Mouse (Mus musculus): ENCODE measurements around the gene Obp2b. TPM values are rescaled to one million over a fixed set of nuclear protein-coding genes. Genes with fewer than 3 reads are reported as not detected.
"Not testable (repeated sequence)": the region's sequence is repeated elsewhere in the genome, so short reads cannot be mapped to it uniquely, and the experiment has no call there.

The Obp2b gene
- not detected in 2 replicates for polyA plus RNA-seq (2016; fragmentation: Nextera tagmentation; extraction: Ambion mirVana)

DNA sequence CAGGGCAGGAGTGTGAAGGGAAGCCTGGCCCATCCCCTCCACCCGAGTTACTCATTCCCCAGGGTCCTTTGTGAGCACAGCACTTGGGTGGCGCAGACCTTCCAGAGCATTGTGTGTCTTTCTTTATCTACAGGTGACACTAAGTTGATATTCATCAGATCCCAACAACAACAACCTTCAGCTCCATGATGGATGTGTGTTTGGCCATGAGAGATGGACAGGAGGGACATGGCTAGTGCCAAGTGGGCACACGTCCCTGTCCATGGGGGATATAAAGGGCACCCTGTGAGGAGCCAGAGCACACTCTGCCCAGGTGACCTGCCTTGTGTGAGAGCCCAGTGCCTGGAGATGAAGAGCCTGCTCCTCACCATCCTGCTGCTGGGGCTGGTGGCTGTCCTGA lies at the start of gene Obp2b:
TSS of gene Obp2b (plus strand) at position 301 of the 400 bp plus-strand sequence.
- not testable (repeated sequence) for H3K4me1 ChIP-seq; H3K27ac ChIP-seq (replicated peaks); H3K27me3 ChIP-seq (ENCODE audit: low read depth, poor library complexity, severe bottlenecking); H3K36me3 ChIP-seq; DNase-seq (ENCODE audit: low spot score); H3K4me3 ChIP-seq; H3K9me3 ChIP-seq (replicated peaks)
- WGBS: 86% methylated on average over 3 of the region's 3 CpGs

DNA sequence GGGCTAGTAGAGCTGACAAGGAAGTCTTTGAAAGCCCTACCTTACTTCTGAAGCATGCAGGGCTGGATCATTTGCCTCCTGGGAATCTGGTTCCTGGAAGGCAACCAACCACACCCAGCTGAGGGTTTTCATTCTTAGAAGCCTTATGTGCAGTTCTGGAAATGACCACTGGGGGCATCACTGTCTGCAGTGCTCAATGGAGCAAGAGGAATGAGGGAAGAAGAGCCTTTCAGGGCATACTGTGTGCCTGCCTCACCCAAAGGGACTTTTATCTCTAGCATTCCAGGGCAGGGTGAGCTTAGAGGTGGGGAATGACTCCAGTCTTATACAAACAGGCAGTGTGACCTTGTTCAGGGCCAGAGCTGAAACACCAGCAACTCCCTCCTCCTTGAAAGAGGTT lies 42.2 kb upstream of the Obp2b start:
- H3K4me3 ChIP-seq: no peak overlapping the region
- H3K4me1 ChIP-seq: no peaks in the 10 kb centered on the region
- DNase-seq (ENCODE audit: low spot score): peak; percentile 62

GRCm38 (mm10) chr2:25696951-25697350 lies 39.9 kb upstream of the Obp2b start:
- no peak overlapping the region for H3K4me3 ChIP-seq
- H3K27me3 ChIP-seq (ENCODE audit: low read depth, poor library complexity, severe bottlenecking): no peaks in the 10 kb centered on the region
- no peaks in the 10 kb centered on the region for H3K4me1 ChIP-seq
- H3K27ac ChIP-seq (replicated peaks): no peak overlapping the region
- H3K36me3 ChIP-seq: no peaks in the 10 kb centered on the region
- H3K9me3 ChIP-seq (replicated peaks): no peaks in the 10 kb centered on the region
- WGBS: 75% methylated on average over 4 of the region's 4 CpGs
- no peak for DNase-seq (ENCODE audit: low spot score)

More for the DNA sequence above, 42.2 kb upstream of the Obp2b start:
- Histone ChIP-seq H3K27ac (replicated peaks) (no peak overlapping the region), H3K9me3 (replicated peaks) (no peaks in the 10 kb centered on the region), H3K27me3 (ENCODE audit: low read depth, poor library complexity, severe bottlenecking) (no peaks in the 10 kb centered on the region), H3K36me3 (no peaks in the 10 kb centered on the region)

- no peak overlapping the region for H3K4me3 ChIP-seq
- WGBS: 89% methylated on average over 2 of the region's 2 CpGs
- no peaks in the 10 kb centered on the region for H3K27me3 ChIP-seq (ENCODE audit: low read depth, poor library complexity, severe bottlenecking)
- H3K9me3 ChIP-seq (replicated peaks): no peaks in the 10 kb centered on the region
- DNase-seq (ENCODE audit: low spot score): no peak
- H3K27ac ChIP-seq (replicated peaks): no peak overlapping the region
- no peaks in the 10 kb centered on the region for H3K36me3 ChIP-seq
- no peaks in the 10 kb centered on the region for H3K4me1 ChIP-seq
Observed at GRCm38 (mm10) chr2:25698696-25699095, 38.1 kb upstream of the Obp2b start.

DNA sequence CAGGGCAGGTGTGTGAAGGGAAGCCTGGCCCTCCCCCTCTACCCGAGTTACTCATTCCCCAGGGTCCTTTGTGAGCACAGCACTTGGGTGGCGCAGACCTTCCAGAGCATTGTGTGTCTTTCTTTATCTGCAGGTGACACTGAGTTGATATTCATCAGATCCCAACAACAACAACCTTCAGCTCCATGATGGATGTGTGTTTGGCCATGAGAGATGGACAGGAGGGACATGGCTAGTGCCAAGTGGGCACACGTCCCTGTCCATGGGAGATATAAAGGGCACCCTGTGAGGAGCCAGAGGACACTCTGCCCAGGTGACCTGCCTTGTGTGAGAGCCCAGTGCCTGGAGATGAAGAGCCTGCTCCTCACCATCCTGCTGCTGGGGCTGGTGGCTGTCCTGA lies 37.1 kb upstream of the Obp2b start, which contains the start of gene Obp2a:
TSS of gene Obp2a (plus strand) at position 301 of the 400 bp plus-strand sequence.
- not testable (repeated sequence) for H3K27ac ChIP-seq (replicated peaks); H3K9me3 ChIP-seq (replicated peaks); H3K4me3 ChIP-seq; H3K27me3 ChIP-seq (ENCODE audit: low read depth, poor library complexity, severe bottlenecking); H3K36me3 ChIP-seq; DNase-seq (ENCODE audit: low spot score); H3K4me1 ChIP-seq
- WGBS: 85% methylated on average over 3 of the region's 3 CpGs

GRCm38 (mm10) chr2:25701001-25701400 lies 35.8 kb upstream of the Obp2b start:
- Histone ChIP-seq H3K36me3 (no peaks in the 10 kb centered on the region), H3K27ac (replicated peaks) (no peak overlapping the region), H3K9me3 (replicated peaks) (no peaks in the 10 kb centered on the region), H3K4me1 (no peaks in the 10 kb centered on the region), H3K27me3 (ENCODE audit: low read depth, poor library complexity, severe bottlenecking) (no peaks in the 10 kb centered on the region), H3K4me3 (no peak overlapping the region)
- WGBS: 86% methylated on average over 5 of the region's 5 CpGs
- no peak for DNase-seq (ENCODE audit: low spot score)

DNA sequence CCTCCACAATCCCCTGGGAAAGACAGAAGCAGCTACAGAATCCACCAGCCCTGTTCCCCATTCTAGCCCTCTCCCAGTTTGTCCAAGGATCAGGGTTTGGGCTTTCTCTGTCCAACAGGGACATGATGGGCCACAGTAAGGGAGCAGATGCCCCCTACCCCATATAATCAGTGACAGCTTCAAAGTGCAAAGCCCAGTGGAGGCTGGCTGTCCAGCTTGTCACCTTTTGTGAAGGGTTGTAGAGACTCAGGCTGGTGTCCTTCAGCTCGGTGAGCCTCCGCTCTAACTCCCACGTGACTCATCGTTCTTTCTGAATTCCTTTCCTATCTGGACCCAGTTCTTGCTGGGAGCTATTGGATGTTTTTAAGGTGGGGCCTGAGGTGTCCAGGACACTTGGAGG lies 33.1 kb upstream of the Obp2b start:
- Histone ChIP-seq H3K9me3 (replicated peaks) (no peaks in the 10 kb centered on the region), H3K36me3 (no peaks in the 10 kb centered on the region; the same call in 1 of the 2 replicates), H3K27ac (replicated peaks) (no peak overlapping the region), H3K27me3 (ENCODE audit: low read depth, poor library complexity, severe bottlenecking) (no peaks in the 10 kb centered on the region), H3K4me1 (peaks cover 18% of the 10 kb centered on the region), H3K4me3 (no peak overlapping the region)
- DNase-seq (ENCODE audit: low spot score): no peak
- 86% methylated on average over 4 of the region's 4 CpGs for WGBS

DNA sequence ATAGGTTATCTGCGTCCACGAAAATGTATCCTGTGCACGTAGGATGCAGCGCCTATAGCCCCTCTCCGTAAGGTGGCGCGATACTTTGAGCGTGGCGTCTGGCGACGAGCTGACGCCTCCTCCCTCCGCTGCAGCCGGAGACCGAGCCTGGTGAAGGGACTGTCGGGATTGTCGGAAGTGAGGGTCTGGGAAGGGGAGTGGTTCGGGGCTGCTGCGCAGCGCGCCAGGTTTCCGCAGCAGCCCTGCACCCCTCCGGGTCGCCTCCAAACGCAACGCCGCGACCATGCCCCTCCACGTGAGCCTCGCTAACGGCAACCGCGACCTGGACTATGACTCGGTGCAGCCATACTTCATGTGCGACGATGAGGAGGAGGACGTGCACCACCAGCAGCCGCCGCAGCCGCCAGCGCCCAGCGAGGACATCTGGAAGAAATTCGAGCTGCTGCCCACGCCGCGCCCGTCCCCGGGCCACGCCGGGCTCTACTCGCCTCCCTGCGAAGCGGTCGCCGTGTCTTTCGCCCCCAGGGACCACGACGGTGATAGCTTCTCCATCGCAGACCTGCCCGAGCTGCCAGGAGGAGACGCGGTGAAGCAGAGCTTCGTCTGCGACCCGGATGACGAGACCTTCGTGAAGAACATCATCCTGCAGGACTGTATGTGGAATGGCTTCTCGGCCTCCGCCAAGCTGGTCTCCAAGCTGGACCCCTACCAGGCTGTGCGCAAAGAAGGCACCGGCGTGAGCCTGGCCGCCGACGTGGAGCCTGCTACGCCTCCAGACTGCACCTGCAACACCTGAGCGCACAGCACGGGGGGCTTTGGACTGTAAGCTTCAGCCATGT lies 29.9 kb upstream of the Obp2b start, which contains the start of gene Bmyc:
TSS of gene Bmyc (plus strand) at position 97 of the 839 bp plus-strand sequence.
- H3K9me3 ChIP-seq (replicated peaks): no peaks in the 10 kb centered on the region
- H3K27me3 ChIP-seq (ENCODE audit: low read depth, poor library complexity, severe bottlenecking): no peaks in the 10 kb centered on the region
- H3K4me1 ChIP-seq: peaks cover 26% of the 10 kb centered on the region
- peak within 1 kb of the TSS; percentile 86 for H3K27ac ChIP-seq (replicated peaks)
- DNase-seq (ENCODE audit: low spot score): peak; percentile 88
- under 1% methylated on average over 78 of the region's 78 CpGs for WGBS
- H3K4me3 ChIP-seq: peak within 1 kb of the TSS; percentile 90
- H3K36me3 ChIP-seq: no peaks in the 10 kb centered on the region; the same call in 1 of the 2 replicates

- Histone ChIP-seq H3K36me3 (no peaks in the 10 kb centered on the region; the same call in 1 of the 2 replicates), H3K4me1 (peaks cover 30% of the 10 kb centered on the region), H3K9me3 (replicated peaks) (no peaks in the 10 kb centered on the region), H3K27ac (replicated peaks) (no peak overlapping the region), H3K27me3 (ENCODE audit: low read depth, poor library complexity, severe bottlenecking) (no peaks in the 10 kb centered on the region), H3K4me3 (no peak overlapping the region)
- peak; percentile 27 for DNase-seq (ENCODE audit: low spot score)
- WGBS: 83% methylated on average over 2 of the region's 2 CpGs
Observed at GRCm38 (mm10) chr2:25708121-25708520, 28.7 kb upstream of the Obp2b start.

DNA sequence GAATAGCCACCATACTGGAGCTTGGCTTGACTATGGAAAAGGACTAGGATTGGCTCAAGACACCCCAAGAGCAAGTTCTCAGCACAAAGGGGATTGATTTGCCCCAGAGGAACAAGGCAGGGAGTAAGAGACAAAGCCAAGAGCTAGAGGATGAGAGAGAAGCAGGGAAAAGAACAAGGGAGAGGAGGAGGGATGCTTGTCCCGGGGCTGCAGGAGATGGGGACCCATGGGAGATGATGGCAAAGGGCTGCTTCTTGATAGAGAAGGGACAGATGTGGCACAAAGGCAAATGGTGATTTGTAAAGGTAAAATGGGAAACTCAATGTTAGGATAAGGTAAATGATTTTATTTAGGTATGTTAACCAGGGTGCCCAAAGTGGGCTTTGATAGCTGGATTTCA lies 27.8 kb upstream of the Obp2b start:
- not testable (repeated sequence) for H3K27ac ChIP-seq (replicated peaks); H3K36me3 ChIP-seq; H3K4me3 ChIP-seq; H3K27me3 ChIP-seq (ENCODE audit: low read depth, poor library complexity, severe bottlenecking); H3K9me3 ChIP-seq (replicated peaks); DNase-seq (ENCODE audit: low spot score)
- H3K4me1 ChIP-seq: peaks cover 30% of the 10 kb centered on the region
- 93% methylated on average over 1 of the region's 1 CpGs for WGBS

GRCm38 (mm10) chr2:25709791-25710190 lies 27.0 kb upstream of the Obp2b start:
- H3K4me1 ChIP-seq: peaks cover 30% of the 10 kb centered on the region
- H3K4me3 ChIP-seq; H3K27me3 ChIP-seq (ENCODE audit: low read depth, poor library complexity, severe bottlenecking); H3K36me3 ChIP-seq; H3K27ac ChIP-seq (replicated peaks); H3K9me3 ChIP-seq (replicated peaks); DNase-seq (ENCODE audit: low spot score): not testable (repeated sequence)
- WGBS: 86% methylated on average over 2 of the region's 2 CpGs

DNA sequence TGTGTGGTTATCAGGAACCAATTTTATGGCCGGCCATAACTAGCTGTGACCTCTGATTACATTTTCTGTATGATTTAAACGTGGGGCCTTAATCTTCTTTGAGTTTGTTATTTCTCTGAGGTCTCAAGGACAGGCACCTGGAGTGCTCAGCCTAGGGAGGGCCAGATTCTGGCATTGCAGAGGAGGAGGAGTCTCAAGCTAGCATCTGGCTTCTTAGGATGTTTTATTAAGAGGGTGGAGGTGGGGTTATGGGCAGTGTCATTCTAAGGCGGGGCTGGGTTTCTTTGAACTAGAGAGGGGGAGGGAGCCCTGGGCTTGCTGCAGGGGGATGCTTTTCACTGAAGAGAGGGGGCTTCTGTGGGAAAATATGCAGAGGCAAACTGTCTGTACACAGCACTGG lies 25.2 kb upstream of the Obp2b start:
- peaks cover 30% of the 10 kb centered on the region for H3K4me1 ChIP-seq
- H3K4me3 ChIP-seq; H3K27me3 ChIP-seq (ENCODE audit: low read depth, poor library complexity, severe bottlenecking); H3K27ac ChIP-seq (replicated peaks); H3K36me3 ChIP-seq; DNase-seq (ENCODE audit: low spot score); H3K9me3 ChIP-seq (replicated peaks): not testable (repeated sequence)
- 20% methylated on average over 3 of the region's 3 CpGs for WGBS

- Histone ChIP-seq H3K9me3 (replicated peaks) (0 out of 2 replicates have a peak, but pooled peaks cover 3% of the 10 kb centered on the region), H3K4me3 (no peak overlapping the region), H3K36me3 (no peaks in the 10 kb centered on the region), H3K27ac (replicated peaks) (no peak overlapping the region), H3K4me1 (0 out of 2 replicates have a peak, but pooled peaks cover under 1% of the 10 kb centered on the region), H3K27me3 (ENCODE audit: low read depth, poor library complexity, severe bottlenecking) (no peaks in the 10 kb centered on the region)
- no peak for DNase-seq (ENCODE audit: low spot score)
Observed at GRCm38 (mm10) chr2:25717222-25717621, 19.6 kb upstream of the Obp2b start.
